ENCODE assay signal across 9 mouse cellular contexts in the genomic region with DNA sequence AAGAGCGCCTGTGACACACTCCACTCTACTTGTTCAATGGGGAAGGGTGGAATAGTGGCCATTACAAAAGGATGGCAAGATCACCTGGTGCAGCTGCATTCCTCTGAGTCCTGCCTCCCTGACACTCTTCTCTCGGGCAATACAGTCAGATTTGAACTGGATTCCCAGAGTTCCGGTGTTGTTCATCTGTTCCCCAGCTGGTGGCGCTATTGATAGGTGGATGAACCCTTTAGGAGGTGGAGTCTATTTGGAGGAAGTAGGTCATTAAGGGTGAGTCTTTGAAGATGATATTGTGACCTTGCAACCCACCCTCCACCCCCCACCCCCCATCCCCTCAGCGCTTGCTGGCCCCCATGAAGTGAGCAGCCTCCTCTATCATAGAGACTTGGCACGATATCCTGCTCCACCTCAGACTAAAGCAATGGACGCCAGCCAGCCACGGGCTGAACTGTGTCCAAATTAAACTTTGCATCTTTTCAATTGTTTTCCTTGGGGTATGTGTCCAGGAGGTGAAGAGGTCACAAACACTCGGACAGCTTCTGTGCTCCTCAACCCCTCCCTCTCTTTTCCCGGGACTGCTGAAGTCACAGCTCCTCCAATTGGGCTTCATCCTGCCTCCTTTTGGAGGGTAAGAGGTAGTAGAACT.
A peak's percentile ranks its signal among the peaks of the same experiment; 100 is the strongest.
DNase-seq lines count a peak whose midpoint lies in the region; TF ChIP-seq lines count a peak whose summit lies in the region.
"Had no signal": no experiment of that assay in that cellular context is flagged by ENCODE, and none has a peak within 500 bp of the region (broad histone marks: within the 10 kb centered on the region; RNA-seq: fewer than 3 reads in every experiment).

No protein-coding gene starts in this region.

- no peaks in the 10 kb centered on the region for H3K36me3 ChIP-seq in heart, adult 2 months (ENCODE audit: control insufficient read depth, insufficient read depth, low read length)

- H3K79me2 ChIP-seq in heart, adult 2 months (replicated peaks; ENCODE audit: control insufficient read depth, insufficient read depth, low read length) = no peaks in the 10 kb centered on the region

- no peak overlapping the region for H3K9ac ChIP-seq in heart, adult 2 months (ENCODE audit: low read depth, low read length)

- no peaks in the 10 kb centered on the region for H3K27me3 ChIP-seq in heart, adult 2 months (ENCODE audit: control insufficient read depth, insufficient read depth, low read length)

- no peak for DNase-seq in heart, adult 2 months
- no peak for DNase-seq in heart, postnatal 25 days (ENCODE audit: low spot score)
- DNase-seq in spleen, adult 12 weeks (ENCODE audit: low spot score) = peak; percentile 5
- DNase-seq in spleen, postnatal 36 days (ENCODE audit: low spot score in 2 of 2) = no peak
- DNase-seq in c-Kit-positive CD71-negative TER-119-negative erythroid progenitor cells, embryonic 14.5 days (ENCODE audit: low read depth) = peak; percentile 26
- DNase-seq in kidney, adult 8-10 months = peak; percentile 11 to 40
- DNase-seq in mesoderm, embryonic 11.5 days (ENCODE audit: low read depth, low spot score) = peak; percentile 40
- DNase-seq in Muller cell, postnatal 12 days (ENCODE audit: inconsistent ontology term) = no peak

- no peak overlapping the region for H3K4me3 ChIP-seq in heart, adult 2 months
- H3K4me3 ChIP-seq: megakaryocyte, embryonic 14.5 days had no signal

- TF ChIP-seq CTCF in heart, adult 2 months (IDR thresholded peaks at IDR 0.05) = peak; percentile 48

- 40% methylated on average over 10 of the region's 10 CpGs for WGBS in heart, adult 2 months

- no peak for TF ChIP-seq EP300 in heart, adult 2 months (IDR thresholded peaks at IDR 0.05; ENCODE audit: insufficient read depth, low read depth, low read length)

- no peak for TF ChIP-seq POLR2A in heart, adult 2 months (IDR thresholded peaks at IDR 0.05; ENCODE audit: insufficient read depth, low read depth, low read length)

- no peak overlapping the region for H3K27ac ChIP-seq in heart, adult 2 months

- intact Hi-C loops in heart, adult 2 months (cut with DNase I) = no loop called here
- intact Hi-C loops in heart, postnatal 25 days (cut with DNase I) = no loop called here

- peaks cover 1% of the 10 kb centered on the region for H3K4me1 ChIP-seq in heart, adult 2 months (ENCODE audit: control insufficient read depth, insufficient read depth, low read length)

Comparison
In these comparisons a context has a peak if more than half of its experiments do, and no peak if none do; other contexts are left out.
1. DNase-seq: peak in spleen, adult 12 weeks (single experiment), c-Kit-positive CD71-negative TER-119-negative erythroid progenitor cells, embryonic 14.5 days (single experiment), kidney, adult 8-10 months (2 of 2) and mesoderm, embryonic 11.5 days (single experiment); none in heart, adult 2 months (0 of 2), heart, postnatal 25 days (single experiment), spleen, postnatal 36 days (0 of 2) and Muller cell, postnatal 12 days (single experiment).